Mouse (Mus musculus) left cerebral cortex, adult 11 months (tissue): ENCODE data around the gene Exoc6.

Source experiments
- DNase-seq: peaks from one replicate; pipeline ENCODE4 v3.0.0; 2022; ENCODE audit warnings: low spot score

The Exoc6 gene

GRCm38 (mm10) chr19:37690716-37691115, 140.5 kb downstream of the Exoc6 start:
- no peak for DNase-seq

GRCm38 (mm10) chr19:37692879-37693278, 142.7 kb downstream of the Exoc6 start:
- DNase-seq, result no peak

- DNase-seq, result no peak
These were observed 144.9 kb downstream of the Exoc6 start for GRCm38 (mm10) chr19:37695146-37695545.

- DNase-seq, result no peak
These were observed 145.8 kb downstream of the Exoc6 start for GRCm38 (mm10) chr19:37695762-37696602.

- no peak for DNase-seq
These were observed 146.6 kb downstream of the Exoc6 start for GRCm38 (mm10) chr19:37696603-37697334.

GRCm38 (mm10) chr19:37697335-37697636, 147.1 kb downstream of the Exoc6 start:
- DNase-seq, result no peak

GRCm38 (mm10) chr19:37697651-37698272, 147.5 kb downstream of the Exoc6 start, which contains the start of gene Cyp26a1:
Cyp26a1 (plus strand) TSS chr19:37697798.
- DNase-seq, result no peak

GRCm38 (mm10) chr19:37698273-37699160, 148.3 kb downstream of the Exoc6 start:
- DNase-seq, result no peak

- no peak for DNase-seq
These were observed 149.5 kb downstream of the Exoc6 start for GRCm38 (mm10) chr19:37699711-37700110.

- DNase-seq, result no peak
These were observed 152.3 kb downstream of the Exoc6 start for GRCm38 (mm10) chr19:37702377-37703076.

- DNase-seq, result peak; percentile 18
These were observed 153.8 kb downstream of the Exoc6 start for GRCm38 (mm10) chr19:37703902-37704509.

- no peak for DNase-seq
These were observed 155.5 kb downstream of the Exoc6 start for GRCm38 (mm10) chr19:37705722-37706121.

GRCm38 (mm10) chr19:37714681-37715080, 164.5 kb downstream of the Exoc6 start:
- DNase-seq, result no peak

GRCm38 (mm10) chr19:37715980-37716379, 165.8 kb downstream of the Exoc6 start:
- no peak for DNase-seq

- no peak for DNase-seq
These were observed 166.4 kb downstream of the Exoc6 start for GRCm38 (mm10) chr19:37716524-37717175.

GRCm38 (mm10) chr19:37719166-37719565, 168.9 kb downstream of the Exoc6 start:
- no peak for DNase-seq

- DNase-seq, result no peak
These were observed 174.4 kb downstream of the Exoc6 start for GRCm38 (mm10) chr19:37724591-37724990.

GRCm38 (mm10) chr19:37726585-37726984, 176.4 kb downstream of the Exoc6 start:
- no peak for DNase-seq

- no peak for DNase-seq
These were observed 177.1 kb downstream of the Exoc6 start for GRCm38 (mm10) chr19:37727366-37727765.
